Mouse (Mus musculus): Measurements from ENCODE around the gene Syngr1.
"Not testable (repeated sequence)": the region's sequence is repeated elsewhere in the genome, so short reads cannot be mapped to it uniquely, and the experiment has no call there.

Gene Syngr1

GRCm38 (mm10) chr15:80115866-80116794 is 25.0 kb downstream of the Syngr1 start:
- no peak for DNase-seq (ENCODE audit: low read depth, low spot score)

GRCm38 (mm10) chr15:80117154-80117553 is 26.0 kb downstream of the Syngr1 start:
- no peak for DNase-seq (ENCODE audit: low read depth, low spot score)

GRCm38 (mm10) chr15:80119076-80119475 is 27.9 kb downstream of the Syngr1 start:
- DNase-seq (ENCODE audit: low read depth, low spot score), result no peak

- DNase-seq (ENCODE audit: low read depth, low spot score), result peak; percentile 99
Observed at GRCm38 (mm10) chr15:80121721-80122325, 30.7 kb downstream of the Syngr1 start.

GRCm38 (mm10) chr15:80122431-80122830 is 31.3 kb downstream of the Syngr1 start:
- DNase-seq (ENCODE audit: low read depth, low spot score), result not testable (repeated sequence)

GRCm38 (mm10) chr15:80124651-80125050 is 33.5 kb downstream of the Syngr1 start:
- DNase-seq (ENCODE audit: low read depth, low spot score), result no peak

GRCm38 (mm10) chr15:80127191-80127590 is 36.1 kb downstream of the Syngr1 start:
- peak; percentile 72 for DNase-seq (ENCODE audit: low read depth, low spot score)

GRCm38 (mm10) chr15:80129982-80130381 is 38.8 kb downstream of the Syngr1 start:
- no peak for DNase-seq (ENCODE audit: low read depth, low spot score)

GRCm38 (mm10) chr15:80130689-80131088 is 39.6 kb downstream of the Syngr1 start:
- DNase-seq (ENCODE audit: low read depth, low spot score), result no peak

- peak; percentile 93 for DNase-seq (ENCODE audit: low read depth, low spot score)
Observed at GRCm38 (mm10) chr15:80131421-80131820, 40.3 kb downstream of the Syngr1 start.

GRCm38 (mm10) chr15:80132452-80132851 is 41.3 kb downstream of the Syngr1 start:
- no peak for DNase-seq (ENCODE audit: low read depth, low spot score)

GRCm38 (mm10) chr15:80132993-80133586 is 42.0 kb downstream of the Syngr1 start, which contains the start of gene Tab1:
Tab1 (plus strand) TSS chr15:80133127.
- DNase-seq (ENCODE audit: low read depth, low spot score), result peak; percentile 98

GRCm38 (mm10) chr15:80133682-80134449 is 42.7 kb downstream of the Syngr1 start:
- DNase-seq (ENCODE audit: low read depth, low spot score), result peak; percentile 76

- no peak for DNase-seq (ENCODE audit: low read depth, low spot score)
Observed at GRCm38 (mm10) chr15:80134450-80134847, 43.3 kb downstream of the Syngr1 start.

- no peak for DNase-seq (ENCODE audit: low read depth, low spot score)
Observed at GRCm38 (mm10) chr15:80135499-80135898, 44.4 kb downstream of the Syngr1 start.

- no peak for DNase-seq (ENCODE audit: low read depth, low spot score)
Observed at GRCm38 (mm10) chr15:80136645-80137044, 45.5 kb downstream of the Syngr1 start.

- peak; percentile 92 for DNase-seq (ENCODE audit: low read depth, low spot score)
Observed at GRCm38 (mm10) chr15:80137945-80138791, 47.0 kb downstream of the Syngr1 start.

GRCm38 (mm10) chr15:80140302-80140701 is 49.2 kb downstream of the Syngr1 start:
- DNase-seq (ENCODE audit: low read depth, low spot score), result no peak

GRCm38 (mm10) chr15:80140878-80141277 is 49.7 kb downstream of the Syngr1 start:
- no peak for DNase-seq (ENCODE audit: low read depth, low spot score)

GRCm38 (mm10) chr15:80142130-80142529 is 51.0 kb downstream of the Syngr1 start:
- DNase-seq (ENCODE audit: low read depth, low spot score), result no peak

GRCm38 (mm10) chr15:80143760-80144159 is 52.6 kb downstream of the Syngr1 start:
- peak; percentile 43 for DNase-seq (ENCODE audit: low read depth, low spot score)
